Mouse (Mus musculus): ENCODE results near the gene Gatb. TPM values are rescaled to one million over a fixed set of nuclear protein-coding genes. Genes with fewer than 3 reads are reported as not detected.
"Not testable (repeated sequence)": the region's sequence is repeated elsewhere in the genome, so short reads cannot be mapped to it uniquely, and the experiment has no call there.

Gatb gene
- polyA plus RNA-seq, 1 experiment from 2014 or later: 20.4 TPM

DNA sequence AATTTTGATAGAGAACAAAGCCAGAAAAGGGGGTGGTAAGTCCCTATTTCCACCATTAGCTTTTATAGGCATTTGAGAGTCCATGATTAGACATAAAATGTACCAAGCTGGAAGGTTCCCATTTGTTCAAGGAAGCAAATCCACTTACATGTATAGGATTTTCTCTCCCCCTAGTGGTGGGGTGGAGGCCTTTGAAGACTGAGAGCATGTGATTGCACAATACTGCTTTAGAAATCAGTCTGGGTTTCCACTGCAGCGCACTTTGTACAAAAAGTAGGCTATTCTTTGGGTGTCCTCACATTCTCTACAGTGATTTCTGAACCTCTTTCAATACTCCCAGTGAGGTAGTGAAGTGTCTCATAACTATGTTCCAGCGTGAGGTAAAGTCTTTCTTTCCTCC lies 2.6 kb upstream of the Gatb start:
- no peak overlapping the region for H3K9ac ChIP-seq
- no peak overlapping the region for H3K4me3 ChIP-seq
- peaks cover 4% of the 10 kb centered on the region; the same call in 1 of the 2 replicates for H3K4me1 ChIP-seq
- ATAC-seq: no peak
- no peaks in the 10 kb centered on the region for H3K27me3 ChIP-seq
- WGBS: 42% methylated on average over 2 of the region's 2 CpGs
- no peak overlapping the region for H3K4me2 ChIP-seq
- H3K36me3 ChIP-seq (ENCODE audit: poor library complexity, severe bottlenecking): no peaks in the 10 kb centered on the region
- H3K27ac ChIP-seq: no peak overlapping the region
- no peaks in the 10 kb centered on the region for H3K9me3 ChIP-seq (replicated peaks)

DNA sequence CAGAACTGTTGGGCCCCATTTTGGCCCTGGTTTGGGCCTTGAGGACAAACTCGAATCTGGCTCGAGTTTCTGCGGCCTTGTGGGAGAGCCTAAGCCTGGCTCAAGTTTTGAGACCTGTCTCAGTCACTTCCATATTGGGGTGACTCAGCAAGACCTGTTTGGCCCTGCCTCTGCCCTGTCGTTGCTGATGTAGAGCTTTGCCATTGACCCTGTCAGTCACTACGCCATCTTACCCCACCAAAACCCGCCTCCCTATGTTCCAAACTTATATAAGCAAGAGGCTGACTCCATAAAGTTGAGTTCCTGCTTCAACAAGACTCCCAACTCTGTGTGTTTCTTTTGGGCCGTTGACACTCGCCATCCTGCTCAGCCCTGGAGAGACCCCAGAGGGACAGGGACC lies 1.4 kb upstream of the Gatb start:
- H3K27ac ChIP-seq; H3K27me3 ChIP-seq; H3K9me3 ChIP-seq (replicated peaks); H3K4me2 ChIP-seq; H3K4me1 ChIP-seq; H3K9ac ChIP-seq; H3K36me3 ChIP-seq (ENCODE audit: poor library complexity, severe bottlenecking); H3K4me3 ChIP-seq; ATAC-seq: not testable (repeated sequence)
- 91% methylated on average over 8 of the region's 8 CpGs for WGBS

- Histone ChIP-seq H3K36me3 (ENCODE audit: poor library complexity, severe bottlenecking) (no peaks in the 10 kb centered on the region), H3K9me3 (replicated peaks) (no peaks in the 10 kb centered on the region), H3K27me3 (no peaks in the 10 kb centered on the region), H3K4me3 (peak overlapping the region; percentile 75), H3K4me2 (peak overlapping the region; percentile 83), H3K4me1 (peaks cover 4% of the 10 kb centered on the region; the same call in 1 of the 2 replicates), H3K27ac (no peak overlapping the region), H3K9ac (no peak overlapping the region)
- no peak for ATAC-seq
- WGBS: 22% methylated on average over 6 of the region's 6 CpGs
These were observed 579 bp upstream of the Gatb start for GRCm38 (mm10) chr3:85573216-85573863.

GRCm38 (mm10) chr3:85582726-85583125 lies 8.8 kb downstream of the Gatb start:
- 82% methylated on average over 2 of the region's 2 CpGs for WGBS
- H3K4me1 ChIP-seq: no peaks in the 10 kb centered on the region
- no peaks in the 10 kb centered on the region for H3K9me3 ChIP-seq (replicated peaks)
- H3K4me2 ChIP-seq: no peak overlapping the region
- H3K36me3 ChIP-seq (ENCODE audit: poor library complexity, severe bottlenecking): no peaks in the 10 kb centered on the region
- no peak overlapping the region for H3K4me3 ChIP-seq
- no peak for ATAC-seq
- no peak overlapping the region for H3K9ac ChIP-seq
- H3K27me3 ChIP-seq: no peaks in the 10 kb centered on the region
- no peak overlapping the region for H3K27ac ChIP-seq

- no peak for ATAC-seq
- Histone ChIP-seq H3K9me3 (replicated peaks) (no peaks in the 10 kb centered on the region), H3K4me1 (no peaks in the 10 kb centered on the region), H3K27ac (no peak overlapping the region), H3K9ac (no peak overlapping the region), H3K4me3 (no peak overlapping the region), H3K27me3 (no peaks in the 10 kb centered on the region), H3K4me2 (no peak overlapping the region), H3K36me3 (ENCODE audit: poor library complexity, severe bottlenecking) (no peaks in the 10 kb centered on the region)
- WGBS: 91% methylated on average over 5 of the region's 5 CpGs
These were observed 9.3 kb downstream of the Gatb start for GRCm38 (mm10) chr3:85583194-85583593.

DNA sequence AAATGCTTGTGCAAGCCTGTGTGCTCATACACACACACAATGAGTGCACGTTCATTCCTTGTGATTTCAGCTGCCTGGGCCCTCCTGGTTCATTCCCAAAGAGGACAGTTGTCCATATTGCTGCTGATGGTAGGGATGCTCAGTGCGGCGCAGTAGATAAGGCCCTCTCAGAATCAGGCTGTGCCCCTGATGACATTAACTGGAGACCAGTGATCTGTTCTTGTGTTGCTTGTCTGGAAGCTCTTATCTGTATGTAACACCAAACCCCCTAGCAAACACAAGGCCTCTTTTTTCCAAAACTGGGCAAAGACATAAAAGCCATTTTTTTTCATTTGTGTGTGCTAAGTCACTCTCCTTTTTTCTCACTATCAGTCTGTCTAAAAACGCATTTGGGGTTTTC lies 11.0 kb downstream of the Gatb start:
- H3K9ac ChIP-seq: no peak overlapping the region

GRCm38 (mm10) chr3:85588701-85589100 lies 14.8 kb downstream of the Gatb start:
- H3K36me3 ChIP-seq (ENCODE audit: poor library complexity, severe bottlenecking): no peaks in the 10 kb centered on the region
- no peaks in the 10 kb centered on the region for H3K27me3 ChIP-seq
- H3K4me1 ChIP-seq: no peaks in the 10 kb centered on the region
- H3K4me2 ChIP-seq: no peak overlapping the region
- no peak overlapping the region for H3K4me3 ChIP-seq
- ATAC-seq: no peak
- no peak overlapping the region for H3K27ac ChIP-seq
- 81% methylated on average over 2 of the region's 2 CpGs for WGBS
- H3K9me3 ChIP-seq (replicated peaks): no peaks in the 10 kb centered on the region
- H3K9ac ChIP-seq: no peak overlapping the region

More for the DNA sequence above, 11.0 kb downstream of the Gatb start:
- no peaks in the 10 kb centered on the region for H3K4me1 ChIP-seq
- H3K4me2 ChIP-seq: no peak overlapping the region
- 88% methylated on average over 4 of the region's 4 CpGs for WGBS
- no peaks in the 10 kb centered on the region for H3K9me3 ChIP-seq (replicated peaks)
- no peak for ATAC-seq
- no peaks in the 10 kb centered on the region for H3K27me3 ChIP-seq
- H3K27ac ChIP-seq: no peak overlapping the region
- no peak overlapping the region for H3K4me3 ChIP-seq
- H3K36me3 ChIP-seq (ENCODE audit: poor library complexity, severe bottlenecking): no peaks in the 10 kb centered on the region

DNA sequence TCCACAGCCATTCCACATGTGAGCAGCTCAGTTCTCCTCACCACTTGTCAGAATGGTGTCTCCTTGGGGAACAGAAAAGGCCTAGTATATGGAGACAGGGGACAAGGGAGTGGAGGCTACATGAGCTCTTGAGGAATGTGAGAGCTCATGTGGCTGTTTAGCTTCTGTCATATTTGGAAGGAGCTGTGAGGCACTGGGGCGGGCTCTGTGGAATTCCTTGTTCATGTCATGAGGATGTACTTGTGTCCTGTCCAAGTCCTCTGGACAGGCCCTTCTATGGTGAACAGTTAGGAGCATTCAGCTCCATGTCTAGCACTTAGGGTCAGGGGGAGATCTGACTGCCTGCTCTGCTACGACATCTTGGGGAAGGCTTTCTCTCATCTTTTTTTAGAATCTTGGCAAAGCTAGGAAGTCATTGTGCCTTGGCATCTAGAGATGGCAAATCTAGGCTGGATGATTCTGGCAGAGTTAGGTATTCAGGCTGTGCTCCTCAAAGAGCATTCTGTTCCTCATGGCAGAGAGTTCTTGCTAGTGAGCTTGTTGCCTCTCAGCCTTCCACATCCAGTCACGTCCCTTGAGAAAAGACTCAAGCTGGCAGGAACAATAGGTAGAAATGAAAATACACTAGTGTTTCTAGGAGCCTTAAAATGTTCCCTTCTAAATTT lies 16.3 kb downstream of the Gatb start:
- H3K27ac ChIP-seq: no peak overlapping the region
- ATAC-seq: no peak
- no peaks in the 10 kb centered on the region for H3K36me3 ChIP-seq (ENCODE audit: poor library complexity, severe bottlenecking)
- no peaks in the 10 kb centered on the region for H3K4me1 ChIP-seq
- no peak overlapping the region for H3K4me3 ChIP-seq
- H3K9me3 ChIP-seq (replicated peaks): no peaks in the 10 kb centered on the region
- H3K9ac ChIP-seq: no peak overlapping the region
- 85% methylated on average over 3 of the region's 3 CpGs for WGBS
- no peaks in the 10 kb centered on the region for H3K27me3 ChIP-seq
- no peak overlapping the region for H3K4me2 ChIP-seq

DNA sequence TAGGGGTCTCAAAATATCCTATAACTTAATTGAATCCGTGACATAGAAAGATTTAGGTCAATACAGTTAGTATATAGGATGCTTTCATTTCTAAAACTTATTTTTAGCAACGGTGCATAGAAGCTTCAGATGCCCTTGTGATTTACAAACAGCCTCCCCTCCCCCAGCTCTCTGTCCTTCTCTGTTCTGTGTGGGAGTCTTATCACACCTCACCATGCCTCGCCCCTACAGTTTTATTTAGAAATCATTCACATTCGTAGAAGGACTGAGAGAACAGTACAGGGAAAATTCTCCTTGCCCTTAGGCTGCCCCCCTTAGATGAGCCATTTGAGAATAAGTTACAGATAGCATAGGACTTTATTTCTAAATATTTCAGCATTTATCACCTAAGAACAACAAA lies 18.1 kb downstream of the Gatb start:
- Histone ChIP-seq H3K9me3 (replicated peaks) (no peaks in the 10 kb centered on the region), H3K36me3 (ENCODE audit: poor library complexity, severe bottlenecking) (no peaks in the 10 kb centered on the region), H3K4me1 (no peaks in the 10 kb centered on the region), H3K27me3 (no peaks in the 10 kb centered on the region), H3K27ac (no peak overlapping the region), H3K4me3 (no peak overlapping the region), H3K9ac (no peak overlapping the region), H3K4me2 (no peak overlapping the region)
- ATAC-seq: no peak
- 86% methylated on average over 4 of the region's 4 CpGs for WGBS

DNA sequence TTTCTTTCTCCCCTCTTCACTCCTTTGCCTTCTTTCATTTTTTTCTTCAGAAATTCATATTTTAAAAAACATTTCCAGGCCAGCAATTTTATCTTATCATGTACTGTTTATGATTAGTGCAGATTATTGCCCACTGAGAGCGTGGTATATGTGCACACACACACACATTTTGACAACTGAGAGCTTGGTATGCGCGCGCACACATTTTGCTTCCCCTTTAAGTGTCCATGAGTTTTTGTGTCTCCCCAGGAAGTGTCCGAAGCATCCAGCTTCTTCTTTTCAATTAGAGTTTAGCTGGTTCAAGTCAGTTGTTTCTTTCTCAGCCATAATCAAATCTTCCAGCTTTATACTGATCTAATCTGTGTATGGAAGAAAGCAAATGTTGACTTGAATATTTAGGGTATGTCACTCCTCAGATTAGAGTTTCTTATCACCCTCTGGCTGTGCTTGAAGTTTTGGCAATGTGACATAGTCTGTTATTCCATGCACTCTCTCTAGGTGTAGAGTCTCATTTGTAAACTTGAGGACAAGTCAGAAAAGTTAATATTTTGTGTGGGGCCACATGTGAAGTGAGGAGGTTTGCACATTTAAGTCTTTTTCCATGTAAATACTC lies 18.8 kb downstream of the Gatb start:
- no peak for ATAC-seq
- H3K27me3 ChIP-seq: no peaks in the 10 kb centered on the region
- H3K27ac ChIP-seq: no peak overlapping the region
- no peaks in the 10 kb centered on the region for H3K9me3 ChIP-seq (replicated peaks)
- no peak overlapping the region for H3K4me3 ChIP-seq
- H3K9ac ChIP-seq: no peak overlapping the region
- H3K4me2 ChIP-seq: no peak overlapping the region
- WGBS: 92% methylated on average over 5 of the region's 5 CpGs
- no peaks in the 10 kb centered on the region for H3K36me3 ChIP-seq (ENCODE audit: poor library complexity, severe bottlenecking)
- no peaks in the 10 kb centered on the region for H3K4me1 ChIP-seq

- Histone ChIP-seq H3K4me3 (no peak overlapping the region), H3K36me3 (ENCODE audit: poor library complexity, severe bottlenecking) (no peaks in the 10 kb centered on the region)
- 85% methylated on average over 3 of the region's 3 CpGs for WGBS
These were observed 20.5 kb downstream of the Gatb start for GRCm38 (mm10) chr3:85594452-85594851.

GRCm38 (mm10) chr3:85599526-85599925 lies 25.6 kb downstream of the Gatb start:
- Histone ChIP-seq H3K4me3 (no peak overlapping the region), H3K27ac (no peak overlapping the region), H3K4me1 (peaks cover 29% of the 10 kb centered on the region), H3K36me3 (ENCODE audit: poor library complexity, severe bottlenecking) (no peaks in the 10 kb centered on the region), H3K4me2 (no peak overlapping the region), H3K9me3 (replicated peaks) (no peaks in the 10 kb centered on the region), H3K27me3 (no peaks in the 10 kb centered on the region), H3K9ac (no peak overlapping the region)
- 92% methylated on average over 3 of the region's 3 CpGs for WGBS
- no peak for ATAC-seq

More at GRCm38 (mm10) chr3:85594452-85594851, 20.5 kb downstream of the Gatb start:
- Histone ChIP-seq H3K9ac (no peak overlapping the region), H3K4me1 (no peaks in the 10 kb centered on the region), H3K27ac (no peak overlapping the region), H3K27me3 (no peaks in the 10 kb centered on the region), H3K4me2 (no peak overlapping the region), H3K9me3 (replicated peaks) (no peaks in the 10 kb centered on the region)
- no peak for ATAC-seq
